Mouse (Mus musculus): Measurements from ENCODE around the gene Drosha.
"Not testable (repeated sequence)": the region's sequence is repeated elsewhere in the genome, so short reads cannot be mapped to it uniquely, and the experiment has no call there.

Drosha gene

GRCm38 (mm10) chr15:12889909-12890308, 65.3 kb downstream of the Drosha start:
- DNase-seq, result no peak

GRCm38 (mm10) chr15:12895426-12895825, 70.8 kb downstream of the Drosha start:
- no peak for DNase-seq

- DNase-seq, result no peak
Measured at GRCm38 (mm10) chr15:12896022-12897009, 71.7 kb downstream of the Drosha start.

- no peak for DNase-seq
Measured at GRCm38 (mm10) chr15:12897831-12898230, 73.2 kb downstream of the Drosha start.

- no peak for DNase-seq
Measured at GRCm38 (mm10) chr15:12900428-12901196, 76.0 kb downstream of the Drosha start.

- no peak for DNase-seq
Measured at GRCm38 (mm10) chr15:12901197-12901570, 76.6 kb downstream of the Drosha start.

GRCm38 (mm10) chr15:12904442-12904841, 79.8 kb downstream of the Drosha start:
- no peak for DNase-seq

GRCm38 (mm10) chr15:12907962-12908719, 83.5 kb downstream of the Drosha start:
- no peak for DNase-seq

- DNase-seq, result no peak
Measured at GRCm38 (mm10) chr15:12908720-12909028, 84.1 kb downstream of the Drosha start.

GRCm38 (mm10) chr15:12909171-12909570, 84.6 kb downstream of the Drosha start:
- DNase-seq, result no peak

GRCm38 (mm10) chr15:12911082-12911481, 86.5 kb downstream of the Drosha start:
- no peak for DNase-seq

GRCm38 (mm10) chr15:12916314-12916815, 91.8 kb downstream of the Drosha start:
- DNase-seq, result no peak

GRCm38 (mm10) chr15:12919326-12919966, 94.8 kb downstream of the Drosha start:
- DNase-seq, result not testable (repeated sequence)

- no peak for DNase-seq
Measured at GRCm38 (mm10) chr15:12919967-12920870, 95.6 kb downstream of the Drosha start.

GRCm38 (mm10) chr15:12921901-12922300, 97.3 kb downstream of the Drosha start:
- no peak for DNase-seq

- no peak for DNase-seq
Measured at GRCm38 (mm10) chr15:12923826-12924225, 99.2 kb downstream of the Drosha start.

GRCm38 (mm10) chr15:12931481-12931880, 106.9 kb downstream of the Drosha start:
- no peak for DNase-seq

- no peak for DNase-seq
Measured at GRCm38 (mm10) chr15:12936217-12936732, 111.7 kb downstream of the Drosha start.

- DNase-seq, result not testable (repeated sequence)
Measured at GRCm38 (mm10) chr15:12937326-12937725, 112.7 kb downstream of the Drosha start.

GRCm38 (mm10) chr15:12941106-12941505, 116.5 kb downstream of the Drosha start:
- no peak for DNase-seq

GRCm38 (mm10) chr15:12941651-12942180, 117.1 kb downstream of the Drosha start:
- no peak for DNase-seq

Measured in right cerebral cortex, postnatal 14 days (tissue).